Comparison of ENCODE assay signal across 15 mouse cellular contexts in the genomic region with DNA sequence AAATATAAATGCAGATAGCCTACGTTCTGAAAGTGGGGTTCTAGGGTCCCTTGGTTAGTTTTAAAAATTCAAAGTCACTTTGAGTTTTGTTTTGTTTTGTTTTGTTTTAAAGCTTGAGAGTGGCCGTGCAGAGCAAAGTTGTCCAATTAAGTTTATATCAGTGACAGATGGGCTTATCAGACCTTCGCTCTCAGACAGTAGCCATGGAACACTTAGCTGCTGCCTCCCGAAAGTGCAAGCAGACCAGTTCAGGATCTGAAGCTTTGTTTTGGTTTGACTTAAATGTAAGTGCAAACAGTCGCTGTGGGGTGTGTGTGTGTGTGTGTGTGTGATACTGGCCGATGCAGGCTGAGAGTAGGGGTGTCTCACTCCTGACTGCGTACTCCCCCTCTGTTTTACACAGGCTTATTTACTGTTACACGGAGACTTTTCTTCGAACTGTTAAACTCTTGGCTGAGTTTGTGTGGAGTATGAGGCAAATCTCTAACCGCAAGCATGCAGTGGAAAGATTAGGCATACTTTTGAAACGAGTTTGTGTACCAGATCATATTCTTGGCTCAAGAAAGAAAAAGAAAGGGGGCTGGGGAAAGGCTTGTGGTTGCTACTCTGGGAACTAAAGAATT. TPM values are rescaled to one million over a fixed set of nuclear protein-coding genes. Genes with fewer than 3 reads are reported as not detected.
DNase-seq lines count a peak whose midpoint lies in the region; ATAC-seq and TF ChIP-seq lines count a peak whose summit lies in the region.
"Had no signal": no experiment of that assay in that cellular context is flagged by ENCODE, and none has a peak within 500 bp of the region (broad histone marks: within the 10 kb centered on the region; RNA-seq: fewer than 3 reads in every experiment).

No protein-coding gene starts in this region.

- no peaks in the 10 kb centered on the region for H3K36me3 ChIP-seq in heart, embryonic 12.5 days
- H3K36me3 ChIP-seq in stomach, embryonic 16.5 days (ENCODE audit: control insufficient read depth, insufficient read depth, low read length): no peaks in the 10 kb centered on the region
- H3K36me3 ChIP-seq in liver, postnatal 0 days (replicated peaks; ENCODE audit: insufficient read depth, low read length): no peaks in the 10 kb centered on the region

- H3K4me2 ChIP-seq in heart, embryonic 12.5 days: peak overlapping the region; percentile 11
- peak overlapping the region; percentile 38 for H3K4me2 ChIP-seq in stomach, embryonic 16.5 days (ENCODE audit: low read depth, low read length)
- no peak overlapping the region for H3K4me2 ChIP-seq in liver, postnatal 0 days (ENCODE audit: low read depth, low read length)

- 0 out of 2 replicates have a peak, but pooled peaks cover 5% of the 10 kb centered on the region for H3K4me1 ChIP-seq in heart, embryonic 12.5 days (replicated peaks)
- H3K4me1 ChIP-seq in lung, adult 2 months (ENCODE audit: control insufficient read depth, insufficient read depth, low read length): peaks cover 5% of the 10 kb centered on the region
- 0 out of 2 replicates have a peak, but pooled peaks cover 6% of the 10 kb centered on the region for H3K4me1 ChIP-seq in stomach, embryonic 16.5 days (ENCODE audit: control insufficient read depth, insufficient read depth, low read length)
- H3K4me1 ChIP-seq in liver, postnatal 0 days (ENCODE audit: insufficient read depth): no peaks in the 10 kb centered on the region

- TF ChIP-seq POLR2A in lung, adult 2 months (IDR thresholded peaks at IDR 0.05; ENCODE audit: borderline replicate concordance, extremely low read depth, low read depth, low read length): no peak

- no peak overlapping the region for H3K27ac ChIP-seq in heart, embryonic 12.5 days (ENCODE audit: poor library complexity, severe bottlenecking)
- peak overlapping the region; percentile 58 for H3K27ac ChIP-seq in stomach, embryonic 16.5 days (ENCODE audit: low read length)
- no peak overlapping the region for H3K27ac ChIP-seq in liver, postnatal 0 days (ENCODE audit: low read depth)

- DNase-seq in kidney, postnatal 10 days: peak; percentile 22
- DNase-seq in kidney, postnatal 25 days: no peak
- peak; percentile 17 for DNase-seq in lung, adult 2 months
- no peak for DNase-seq in thymus, postnatal 36 days
- DNase-seq in layer of hippocampus, adult 9-10 months (ENCODE audit: low spot score): no peak
- no peak for DNase-seq in liver, postnatal 0 days
- DNase-seq: adrenal gland, adult 2 months; cerebellum, adult 18-20 months; gastrocnemius, postnatal 36 days; right cerebral cortex, postnatal 25 days; thymus, postnatal 14 days had no signal

- no peak for ATAC-seq in heart, embryonic 12.5 days (ENCODE audit: insufficient number of reproducible peaks, low FRiP score)
- ATAC-seq in stomach, embryonic 16.5 days (ENCODE audit: insufficient read depth, low FRiP score): peak; percentile 72; the same call in 1 of the 2 replicates
- no peak for ATAC-seq in liver, postnatal 0 days

- no peak overlapping the region for H3K4me3 ChIP-seq in heart, embryonic 12.5 days
- H3K4me3 ChIP-seq in lung, adult 2 months (replicated peaks; ENCODE audit: extremely low read depth, low read depth, low read length): peak overlapping the region; percentile 5
- H3K4me3 ChIP-seq in stomach, embryonic 16.5 days (replicated peaks; ENCODE audit: low read length): no peak overlapping the region; the same call in 1 of the 2 replicates
- no peak overlapping the region for H3K4me3 ChIP-seq in liver, postnatal 0 days (ENCODE audit: low read depth, low read length)
- H3K4me3 ChIP-seq: erythroblast, embryonic 14.5 days had no signal

- H3K9me3 ChIP-seq in heart, embryonic 12.5 days (replicated peaks): no peaks in the 10 kb centered on the region
- H3K9me3 ChIP-seq in stomach, embryonic 16.5 days (replicated peaks; ENCODE audit: control insufficient read depth, low read length): no peaks in the 10 kb centered on the region
- no peaks in the 10 kb centered on the region for H3K9me3 ChIP-seq in liver, postnatal 0 days (ENCODE audit: low read length)

- TF ChIP-seq EP300 in liver, postnatal 0 days (IDR thresholded peaks at IDR 0.05; ENCODE audit: low read depth): no peak

- H3K27me3 ChIP-seq in heart, embryonic 12.5 days (replicated peaks): no peaks in the 10 kb centered on the region
- no peaks in the 10 kb centered on the region for H3K27me3 ChIP-seq in stomach, embryonic 16.5 days (ENCODE audit: control insufficient read depth, insufficient read depth, low read length)
- H3K27me3 ChIP-seq in liver, postnatal 0 days (ENCODE audit: insufficient read depth, low read length): no peaks in the 10 kb centered on the region

- 40% methylated on average over 11 of the region's 11 CpGs for WGBS in heart, embryonic 12.5 days
- WGBS in lung, adult 2 months: 31% methylated on average over 11 of the region's 11 CpGs
- WGBS in stomach, embryonic 16.5 days: 33% methylated on average over 11 of the region's 11 CpGs
- 67% methylated on average over 11 of the region's 11 CpGs for WGBS in liver, postnatal 0 days (ENCODE audit: insufficient replicate concordance)

- TF ChIP-seq CTCF in lung, adult 2 months (IDR thresholded peaks at IDR 0.05; ENCODE audit: insufficient read depth, low read length): no peak
- TF ChIP-seq CTCF in liver, postnatal 0 days (IDR thresholded peaks at IDR 0.05; ENCODE audit: low read depth): no peak

- no peak overlapping the region for H3K9ac ChIP-seq in heart, embryonic 12.5 days
- peak overlapping the region; percentile 28; the same call in 1 of the 2 replicates for H3K9ac ChIP-seq in stomach, embryonic 16.5 days (ENCODE audit: low read length)
- no peak overlapping the region for H3K9ac ChIP-seq in liver, postnatal 0 days (replicated peaks)

RNA-seq across cellular contexts. Expression of a gene that starts 37.9 kb away (rescaled TPM):
- not detected in 2 replicates for polyA plus RNA-seq in heart, embryonic 12.5 days (2016; fragmentation: Nextera tagmentation; extraction: Ambion mirVana)
- polyA plus RNA-seq in lung, adult 2 months (2012; rRNA removed): 247 and 423 TPM in 2 replicates
- polyA plus RNA-seq in stomach, embryonic 16.5 days (2015; fragmentation: Nextera tagmentation; extraction: Ambion mirVana): 1.9 and 2.3 TPM in 2 replicates
- polyA plus RNA-seq in liver, postnatal 0 days (2015; fragmentation: Nextera tagmentation; extraction: Ambion mirVana): 0.08 TPM in 1 of 2 replicates, not detected in the other
- polyA plus RNA-seq: adrenal gland, adult 2 months; erythroblast, embryonic 14.5 days; liver, embryonic 16.5 days had no signal

RNA-seq across cellular contexts. Expression of a gene that starts 46.4 kb away (rescaled TPM):
- polyA plus RNA-seq in heart, embryonic 12.5 days (2016; fragmentation: Nextera tagmentation; extraction: Ambion mirVana): not detected in 2 replicates
- polyA plus RNA-seq in lung, adult 2 months (2012; rRNA removed): 0.87 and 1.5 TPM in 2 replicates
- not detected in 2 replicates for polyA plus RNA-seq in stomach, embryonic 16.5 days (2015; fragmentation: Nextera tagmentation; extraction: Ambion mirVana)
- not detected in 2 replicates for polyA plus RNA-seq in liver, postnatal 0 days (2015; fragmentation: Nextera tagmentation; extraction: Ambion mirVana)
- polyA plus RNA-seq: liver, embryonic 16.5 days had no signal

RNA-seq across cellular contexts. Expression of a gene that starts 58.8 kb away (rescaled TPM):
- 0.15 TPM in 1 of 2 replicates, not detected in the other for polyA plus RNA-seq in heart, embryonic 12.5 days (2016; fragmentation: Nextera tagmentation; extraction: Ambion mirVana)
- polyA plus RNA-seq in lung, adult 2 months (2012; rRNA removed): 1.9 and 2.5 TPM in 2 replicates
- 0.94 and 1.1 TPM in 2 replicates for polyA plus RNA-seq in stomach, embryonic 16.5 days (2015; fragmentation: Nextera tagmentation; extraction: Ambion mirVana)
- polyA plus RNA-seq in liver, postnatal 0 days (2015; fragmentation: Nextera tagmentation; extraction: Ambion mirVana): 2.1 and 2.2 TPM in 2 replicates
- polyA plus RNA-seq: erythroblast, embryonic 14.5 days had no signal

Comparison
In these comparisons a context has a peak if more than half of its experiments do, and no peak if none do; other contexts are left out.
1. DNase-seq: peak in kidney, postnatal 10 days (single experiment) and lung, adult 2 months (single experiment); none in kidney, postnatal 25 days (0 of 2), thymus, postnatal 36 days (0 of 2), layer of hippocampus, adult 9-10 months (single experiment) and liver, postnatal 0 days (single experiment).
2. RNA of a gene that starts 37.9 kb away (polyA plus RNA-seq): 247 to 423 TPM in lung, adult 2 months; 1.9 to 2.3 TPM in stomach, embryonic 16.5 days, 0.08 TPM in liver, postnatal 0 days and not detected in heart, embryonic 12.5 days; every median in the first group is over 10 times any median in the second.